Mouse (Mus musculus) CD4-positive, CD25-positive, alpha-beta regulatory T cell, adult 2 months (primary cell): ENCODE data around the gene Tmprss11d.
"Not testable (repeated sequence)": the region's sequence is repeated elsewhere in the genome, so short reads cannot be mapped to it uniquely, and the experiment has no call there.

Experiments used
- DNase-seq: peaks from one replicate; pipeline ENCODE4 v3.0.0-alpha.2; 2012; ENCODE audit warnings: low read depth, low spot score

Gene Tmprss11d

DNA sequence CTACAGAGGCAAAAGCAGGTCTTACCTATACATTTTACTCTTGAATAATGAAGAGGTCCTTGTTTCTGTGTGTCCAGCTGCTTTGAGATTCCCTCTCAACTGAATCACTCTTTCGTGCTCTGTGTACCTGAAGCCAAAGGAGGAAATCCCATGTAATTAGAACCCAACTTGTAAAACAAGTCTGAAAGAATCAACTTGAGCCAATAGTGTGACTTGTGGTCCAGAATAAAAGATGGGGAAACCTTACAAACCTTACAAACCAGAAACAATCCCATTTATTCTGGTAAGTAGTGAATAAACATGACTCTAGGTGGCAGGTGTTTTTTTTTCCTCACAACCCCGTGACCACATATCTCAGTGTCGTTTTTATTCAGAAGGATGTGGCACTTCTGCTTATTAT lies at the start of gene Tmprss11d:
Gene Tmprss11d (minus strand): TSS at position 101 of the 400 bp plus-strand sequence.
- no peak for DNase-seq

DNA sequence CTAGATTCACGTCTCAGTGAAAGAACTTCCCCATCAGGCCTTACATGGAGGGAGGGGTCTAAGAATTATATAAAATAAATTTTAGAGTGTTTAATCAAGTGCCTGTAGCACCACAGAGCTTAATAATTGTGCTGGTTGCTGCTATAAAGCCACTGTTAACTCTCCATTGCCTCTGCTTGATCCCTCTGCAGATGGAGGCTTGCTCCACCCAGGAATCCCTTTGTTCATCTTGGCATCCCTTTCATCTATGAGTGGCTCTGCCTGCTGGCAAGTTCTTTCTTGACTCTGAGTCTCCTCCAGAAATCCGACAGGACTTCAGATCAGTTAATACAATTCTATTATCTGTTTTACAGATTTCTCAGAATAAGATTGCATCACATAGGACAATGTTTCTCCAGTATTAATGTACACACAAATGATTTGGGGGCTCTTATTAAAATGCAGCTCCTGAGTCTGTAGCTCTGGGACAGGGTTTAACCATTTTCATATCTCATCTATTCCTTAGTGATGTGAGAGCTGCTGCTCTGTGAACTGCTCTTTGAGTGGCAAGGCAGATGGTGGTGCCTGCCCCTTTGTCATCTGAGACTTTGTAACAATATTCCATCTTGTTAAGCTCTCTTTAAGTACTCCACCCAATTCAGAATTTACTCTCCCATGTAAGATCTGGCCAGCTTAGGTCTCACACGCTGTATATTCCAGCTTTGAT lies 48.3 kb upstream of the Tmprss11d start:
- no peak for DNase-seq

DNA sequence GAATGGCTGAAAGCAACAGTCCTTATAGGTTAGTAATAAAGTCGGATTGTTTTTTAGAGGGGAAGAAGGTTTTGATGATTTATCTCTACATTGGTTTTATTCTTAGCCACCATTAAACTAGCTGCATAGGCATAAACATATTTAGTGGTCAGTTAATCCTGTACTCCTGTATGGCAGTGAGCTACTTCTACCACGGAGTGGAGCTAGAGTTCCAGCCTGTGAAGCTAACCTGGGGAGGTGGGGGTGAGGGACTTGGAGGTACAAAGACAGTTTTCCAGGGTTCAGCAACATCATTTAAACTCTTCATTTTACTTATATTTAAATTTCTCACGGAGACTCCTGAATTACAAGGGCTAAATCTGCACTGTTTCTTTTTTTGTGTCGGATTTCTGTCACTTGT lies 46.3 kb upstream of the Tmprss11d start:
- no peak for DNase-seq

DNA sequence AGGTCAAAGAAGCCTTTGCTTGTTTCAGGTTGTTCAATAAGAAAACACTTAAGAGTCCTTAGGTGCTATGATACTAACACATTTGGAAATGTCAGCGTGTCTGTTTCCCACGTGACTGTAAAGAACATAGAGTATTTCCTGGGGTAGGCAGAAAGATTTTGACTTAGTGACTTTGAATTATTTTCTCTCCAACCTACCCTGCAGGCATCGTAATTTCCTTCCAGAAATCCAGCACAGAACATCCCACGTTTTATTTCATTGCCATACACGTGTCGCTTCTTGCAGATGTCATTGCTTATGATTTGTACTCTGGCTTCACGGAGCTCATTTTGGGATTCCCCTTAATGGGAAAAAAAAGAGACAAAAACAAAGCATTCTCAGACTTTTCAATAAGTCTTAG lies 41.1 kb upstream of the Tmprss11d start:
- no peak for DNase-seq

DNA sequence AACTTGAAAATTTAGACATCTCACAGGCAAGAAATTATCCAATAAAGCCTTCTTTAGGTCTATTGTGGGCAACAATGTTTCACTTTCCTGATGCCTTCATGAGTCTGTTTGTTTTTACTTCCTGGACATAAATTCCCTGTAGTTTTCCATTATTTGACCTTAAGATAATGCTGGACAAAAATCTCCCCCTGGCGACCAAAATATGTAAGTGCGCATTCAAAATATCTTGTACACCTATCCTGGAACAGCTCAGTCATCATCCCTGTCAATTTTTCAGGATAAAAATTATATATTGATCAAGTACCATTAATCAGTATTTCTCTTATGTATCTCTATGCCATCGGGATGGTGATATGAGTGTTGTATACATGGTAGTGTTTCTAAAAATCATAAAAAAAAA lies 37.6 kb upstream of the Tmprss11d start:
- DNase-seq, result peak; percentile 7

DNA sequence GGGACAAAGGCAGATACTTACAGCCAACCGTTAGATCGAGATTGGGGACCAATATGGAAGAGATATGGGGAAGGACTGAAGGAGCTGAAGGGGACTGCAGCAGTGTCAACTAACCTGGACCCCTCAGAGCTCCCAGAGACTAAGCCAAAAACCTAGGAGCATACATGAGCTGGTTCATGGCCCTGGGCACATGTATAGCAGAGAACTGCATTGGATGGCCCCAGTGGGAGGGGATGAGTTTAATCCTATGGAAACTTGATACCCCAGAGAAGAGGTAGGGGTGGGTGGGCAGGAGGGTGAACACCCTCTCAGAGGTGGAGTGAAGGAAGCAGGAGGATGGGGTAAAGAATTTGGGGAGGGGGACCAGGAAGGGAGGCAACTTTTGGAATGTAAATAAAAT lies 34.7 kb upstream of the Tmprss11d start:
- DNase-seq, result no peak

DNA sequence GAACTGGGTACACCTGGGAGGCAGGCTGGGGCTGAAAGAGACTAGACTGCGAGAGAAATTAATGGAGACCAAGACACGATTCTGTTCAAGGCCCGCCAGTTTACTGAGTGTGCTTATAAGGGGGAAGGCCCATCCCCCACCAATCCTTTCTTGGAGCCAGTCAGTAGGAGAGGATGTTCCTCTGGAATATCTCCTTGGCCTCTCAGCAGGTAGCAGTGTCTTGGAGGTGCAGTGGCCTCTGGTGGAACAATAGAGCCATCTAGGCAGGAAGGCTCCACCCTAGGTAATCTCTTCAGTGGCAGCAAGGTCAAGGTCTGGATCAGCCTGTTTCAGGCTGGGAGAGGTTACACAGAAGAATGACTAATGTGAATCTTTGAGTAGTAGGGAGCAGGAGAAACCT lies 34.0 kb upstream of the Tmprss11d start:
- no peak for DNase-seq

DNA sequence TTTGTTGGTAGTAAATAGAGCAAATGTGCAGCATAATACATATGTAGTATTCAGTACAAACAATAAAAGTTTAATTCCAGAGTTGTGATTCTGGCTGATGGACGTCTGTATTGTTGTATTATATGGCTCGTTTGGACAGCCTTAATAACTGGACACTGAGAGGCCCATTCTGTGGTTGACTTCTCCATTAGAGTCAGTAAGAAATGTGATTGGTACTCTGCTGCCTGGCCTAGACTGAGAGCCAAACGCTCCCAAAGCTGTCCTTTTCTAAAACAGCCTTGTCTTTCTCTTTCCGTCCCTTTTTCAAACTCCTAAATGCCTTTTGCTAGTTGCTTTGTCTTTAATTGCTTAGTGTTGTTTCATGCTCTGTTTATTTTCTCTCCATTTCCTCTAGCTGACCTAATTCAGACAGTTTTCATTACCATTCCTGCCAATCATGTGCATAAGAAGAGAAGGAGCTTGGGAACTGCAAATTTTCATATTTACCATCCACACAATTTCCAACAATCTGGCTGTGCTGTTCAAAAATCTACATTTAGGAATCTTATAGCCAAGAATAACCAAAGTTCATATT lies 13.7 kb downstream of the Tmprss11d start:
- DNase-seq, result no peak

DNA sequence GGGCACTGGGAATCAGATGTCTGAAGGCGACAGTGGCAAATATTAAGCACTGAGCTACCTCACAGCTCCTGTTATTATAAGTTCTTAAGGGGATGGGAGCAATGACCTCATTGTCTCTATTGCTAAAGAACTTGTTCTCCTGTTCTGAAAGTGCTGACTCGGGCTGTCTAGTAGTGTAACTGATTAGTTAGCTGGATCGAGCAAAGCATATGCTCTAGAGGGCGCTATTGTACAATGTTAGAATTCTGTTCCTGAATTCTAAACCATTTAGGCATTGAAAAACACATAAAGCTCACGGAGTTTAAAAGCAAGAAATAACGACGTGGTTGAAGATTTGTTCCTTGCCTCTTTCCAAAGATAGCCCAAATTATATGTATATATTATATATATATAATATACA lies 20.3 kb downstream of the Tmprss11d start:
- DNase-seq, result peak; percentile 0

DNA sequence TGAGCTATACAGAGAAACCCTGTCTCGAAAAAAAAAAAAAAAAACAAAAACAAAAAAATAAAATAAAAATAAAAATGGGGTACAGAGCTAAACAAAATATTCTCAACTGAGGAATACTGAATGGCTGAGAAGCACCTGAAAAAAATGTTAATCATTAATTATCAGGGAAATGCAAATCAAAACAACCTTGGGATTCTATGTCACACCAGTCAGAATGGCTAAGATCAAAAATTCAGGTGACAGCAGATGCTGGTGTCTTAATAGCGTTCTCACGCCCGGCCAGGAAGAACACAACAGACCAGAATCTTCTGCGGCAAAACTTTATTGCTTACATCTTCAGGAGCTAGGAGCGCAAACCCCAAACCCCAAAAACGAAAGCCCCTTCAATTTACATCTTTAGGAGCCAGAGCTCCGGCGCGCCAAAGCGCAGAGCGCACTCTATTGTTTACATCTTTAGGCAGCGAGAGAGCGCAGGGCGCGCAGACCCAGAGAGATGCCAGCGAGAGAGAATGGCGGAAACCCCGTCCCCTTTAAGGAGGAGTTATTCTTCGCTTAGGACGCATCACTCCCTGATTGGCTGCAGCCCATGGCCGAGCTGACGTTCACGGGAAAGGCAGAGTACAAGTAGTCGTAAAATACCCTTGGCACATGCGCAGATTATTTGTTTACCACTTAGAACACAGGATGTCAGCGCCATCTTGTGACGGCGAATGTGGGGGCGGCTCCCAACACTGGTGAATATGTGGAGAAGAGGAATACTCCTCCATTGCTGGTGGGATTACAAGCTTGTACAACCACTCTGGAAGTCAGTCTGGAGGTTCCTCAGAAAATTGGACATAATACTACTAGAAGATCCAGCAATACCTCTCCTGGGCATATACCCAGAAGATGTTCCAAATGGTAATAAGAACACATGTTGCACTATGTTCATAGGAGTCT lies 54.9 kb downstream of the Tmprss11d start:
- DNase-seq, result not testable (repeated sequence)

DNA sequence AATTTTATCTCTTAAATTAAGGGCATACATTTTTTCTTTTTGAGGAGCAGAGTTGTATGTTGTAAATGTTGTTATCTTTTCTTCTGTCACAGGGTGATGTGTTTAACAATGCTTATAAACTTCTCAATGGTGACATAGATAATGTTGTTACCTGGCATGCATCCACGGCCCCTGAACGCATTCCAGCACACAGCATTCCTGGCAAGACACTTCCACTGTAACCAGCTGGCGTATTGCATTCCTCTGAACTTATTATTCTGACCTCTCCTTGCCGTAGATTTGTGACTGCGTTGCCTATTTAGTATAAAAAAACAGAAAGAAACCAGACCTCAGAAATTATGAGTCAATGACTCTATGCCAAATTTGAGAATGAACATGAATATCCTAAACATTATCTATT lies 67.1 kb downstream of the Tmprss11d start:
- no peak for DNase-seq

DNA sequence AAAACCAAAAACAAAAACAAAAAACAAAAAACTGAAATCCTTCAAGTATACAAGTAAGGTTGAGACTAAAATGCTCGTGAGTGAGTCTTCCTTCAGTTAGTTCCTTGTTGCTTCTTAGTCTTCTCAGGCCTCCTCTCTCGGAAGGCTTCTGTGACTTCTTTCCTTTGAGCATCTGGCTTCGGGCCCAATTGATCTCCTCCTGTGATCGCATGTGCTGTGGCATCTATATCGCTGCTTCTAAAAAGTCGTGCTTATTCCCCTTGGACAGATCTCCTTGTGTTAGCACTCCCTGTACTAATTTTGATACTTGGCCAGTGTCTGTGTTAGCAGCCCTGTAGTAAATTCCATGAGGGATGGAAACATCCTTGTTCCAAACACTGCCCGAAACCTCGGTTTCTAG lies 69.3 kb downstream of the Tmprss11d start:
- DNase-seq, result no peak

DNA sequence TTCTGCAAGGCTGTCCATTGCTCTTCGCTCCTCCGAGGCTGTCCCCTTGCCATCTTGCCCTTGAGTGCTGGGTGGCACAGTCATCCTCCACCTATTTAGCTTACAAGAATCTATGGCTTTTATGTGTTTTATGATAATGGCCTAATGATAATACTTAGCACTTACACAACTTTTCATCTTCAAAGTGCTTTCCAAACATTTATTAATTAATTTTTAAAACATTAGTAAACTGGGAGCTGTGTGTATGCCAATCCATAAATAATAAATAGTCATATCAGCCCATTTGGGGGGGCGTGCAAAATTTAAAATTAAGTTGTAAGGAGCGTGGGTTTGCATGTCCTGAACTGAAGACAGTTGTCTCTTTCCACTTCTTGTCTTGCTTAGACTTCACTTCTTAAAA lies 84.0 kb downstream of the Tmprss11d start, which contains the start of gene Tmprss11c:
Gene Tmprss11c (minus strand): TSS at position 101 of the 400 bp plus-strand sequence.
- no peak for DNase-seq
